Mouse (Mus musculus) thymus, adult 2 months (tissue): ENCODE data around the gene Parp12.

Experiments
- CTCF ChIP-seq: fragments of 200-500 bp; IDR thresholded peaks from 2 replicates; pipeline ENCODE4 v1.5.1; 2012; ENCODE audit warnings: mild to moderate bottlenecking, control low read depth, low read length, moderate library complexity, borderline replicate concordance; ENCODE audit not compliant: control insufficient read depth, poor library complexity, insufficient read depth; ENCODE audit errors: extremely low read depth
- POLR2A ChIP-seq: fragments of 200-500 bp; IDR thresholded peaks from 2 replicates; pipeline ENCODE4 v1.6.1; 2012; ENCODE audit warnings: mild to moderate bottlenecking, low read length, control low read depth, moderate library complexity; ENCODE audit not compliant: control insufficient read depth, poor library complexity, insufficient read depth; ENCODE audit errors: extremely low read depth

DNA sequence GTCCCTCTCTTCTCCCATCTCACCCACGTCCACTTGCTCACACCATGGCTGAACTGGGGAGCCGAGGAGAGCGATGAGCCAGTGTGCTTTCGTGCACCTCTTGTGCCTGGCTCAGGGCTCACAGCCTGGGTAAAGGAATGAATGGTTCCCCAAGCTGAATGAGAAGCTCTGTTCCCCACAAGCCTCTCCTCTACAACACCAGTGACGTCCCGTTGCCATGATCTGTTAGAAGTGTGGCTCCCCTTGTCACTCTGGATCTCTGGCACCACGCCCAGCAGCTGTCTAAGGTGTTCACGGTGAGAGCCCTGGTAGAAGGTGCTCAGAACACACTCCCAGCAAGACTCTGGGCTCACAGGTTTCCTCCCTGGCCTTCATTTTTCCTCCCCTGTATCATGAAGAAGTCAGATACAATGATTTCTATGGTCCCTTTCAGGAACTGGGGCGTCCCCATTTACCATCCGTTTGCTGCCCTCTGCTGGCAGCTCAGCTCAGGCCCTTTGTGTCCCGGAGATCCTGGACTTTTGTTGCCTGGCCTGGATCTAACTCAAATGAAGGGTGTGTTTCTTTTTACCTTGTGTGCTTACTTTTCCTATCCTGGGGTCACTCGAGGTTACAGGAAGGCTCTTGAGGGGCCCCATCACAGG lies 51.1 kb downstream of the Parp12 start:
- TF ChIP-seq CTCF (peak; percentile 69; the same call in 1 of the 2 replicates), POLR2A (no peak)
